Mouse (Mus musculus): ENCODE measurements around the gene Golm1.

- TF ChIP-seq POLR2A (IDR thresholded peaks at IDR 0.05; ENCODE audit: low read depth, low read length) = no peak
- no peak for TF ChIP-seq CTCF (IDR thresholded peaks at IDR 0.05; ENCODE audit: extremely low read depth, insufficient read depth, insufficient read length, insufficient replicate concordance)
Observed at GRCm38 (mm10) chr13:59621643-59622489, 53.7 kb downstream of the Golm1 start.

Measured in spleen, adult 2 months (tissue).